Mouse (Mus musculus) left cerebral cortex, postnatal 10 days (tissue): ENCODE measurements around the gene Plxna2. TPM values are rescaled to one million over a fixed set of nuclear protein-coding genes. Genes with fewer than 3 reads are reported as not detected.

Experiments used
- DNase-seq, 2 experiments: peaks; one replicate each; pipeline ENCODE4 v3.0.0; 2021 to 2022; ENCODE audit warnings: low spot score in 2 of 2, mixed read lengths in 1 of 2; ENCODE audit errors: extremely low spot score in 1 of 2
- intact Hi-C: fragments of 180-260 bp; cut with DNase I; formaldehyde crosslinking; loops from one replicate; pipeline ENCODE4 v1.15.1; 2025
- total RNA-seq, 2 experiments: library from RNA; stranded (reverse); gene quantifications; 2 replicates each; pipeline ENCODE4 v1.2.3; 2021

Plxna2 gene
- total RNA-seq = 10 to 100 TPM; 97.9 to 99.8 TPM

GRCm38 (mm10) chr1:194617918-194618317 is at the start of gene Plxna2:
TSS of gene Plxna2 (plus strand) at chr1:194618218.
- no peak for DNase-seq
- intact Hi-C loops = loop anchor here (5.0 to 10.0 kb wide), 2 partner anchors 916 to 1033 kb away; no protein-coding TSS in a partner anchor

DNA sequence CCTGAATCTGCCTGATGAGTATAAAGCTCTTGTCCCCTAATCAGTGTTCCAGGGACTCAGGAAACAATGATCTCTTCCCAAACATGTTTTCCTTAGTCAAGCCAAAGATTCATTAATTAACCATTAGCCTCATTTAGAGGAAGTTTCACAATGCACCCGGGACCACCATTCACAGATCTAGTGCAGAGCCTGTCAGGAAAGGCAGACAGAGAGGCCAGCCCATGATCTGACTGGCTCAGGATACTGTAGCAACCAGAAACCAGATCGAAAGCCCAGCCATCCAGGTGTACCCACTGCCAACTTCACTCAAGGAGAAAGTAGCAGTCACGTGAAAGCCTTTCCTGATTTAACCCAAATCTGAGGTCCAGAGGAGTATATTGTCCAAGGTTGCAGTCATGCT is 44.1 kb upstream of the Plxna2 start:
- intact Hi-C loops = no loop called here
- DNase-seq = no peak

DNA sequence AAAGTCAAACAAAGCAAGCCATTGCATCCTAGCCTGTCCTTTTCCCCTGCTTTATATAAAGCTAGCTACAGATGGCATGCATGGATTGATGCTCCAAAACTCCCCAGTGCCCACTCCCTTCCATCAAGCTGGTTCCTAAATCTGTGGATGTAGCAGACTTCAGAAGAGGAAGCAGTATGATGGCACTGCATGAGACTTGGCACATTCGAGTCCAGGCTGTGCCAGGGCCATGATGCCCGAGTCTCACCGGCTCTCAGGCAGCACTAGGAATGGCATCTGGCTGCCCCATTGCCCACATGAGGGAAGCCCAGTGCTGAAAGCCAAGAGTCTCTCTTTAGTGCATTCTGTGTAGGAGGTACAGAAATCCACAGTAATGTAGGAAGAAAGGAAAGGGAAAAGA is 39.7 kb upstream of the Plxna2 start:
- intact Hi-C loops = no loop called here
- DNase-seq = peak; percentile 32 to 53

- DNase-seq = no peak
- intact Hi-C loops = no loop called here
Observed at GRCm38 (mm10) chr1:194580539-194580938, 37.5 kb upstream of the Plxna2 start.

GRCm38 (mm10) chr1:194586670-194587069 is 31.3 kb upstream of the Plxna2 start:
- DNase-seq = no peak
- intact Hi-C loops = no loop called here

- DNase-seq = peak in 1 of 2 experiments; percentile 42
- intact Hi-C loops = no loop called here
Observed at GRCm38 (mm10) chr1:194587532-194587931, 30.5 kb upstream of the Plxna2 start.

GRCm38 (mm10) chr1:194587956-194588668 is 29.9 kb upstream of the Plxna2 start:
- intact Hi-C loops = no loop called here
- DNase-seq = no peak

- intact Hi-C loops = no loop called here
- peak; percentile 38 to 70 for DNase-seq
Observed at GRCm38 (mm10) chr1:194588711-194589451, 29.1 kb upstream of the Plxna2 start.

DNA sequence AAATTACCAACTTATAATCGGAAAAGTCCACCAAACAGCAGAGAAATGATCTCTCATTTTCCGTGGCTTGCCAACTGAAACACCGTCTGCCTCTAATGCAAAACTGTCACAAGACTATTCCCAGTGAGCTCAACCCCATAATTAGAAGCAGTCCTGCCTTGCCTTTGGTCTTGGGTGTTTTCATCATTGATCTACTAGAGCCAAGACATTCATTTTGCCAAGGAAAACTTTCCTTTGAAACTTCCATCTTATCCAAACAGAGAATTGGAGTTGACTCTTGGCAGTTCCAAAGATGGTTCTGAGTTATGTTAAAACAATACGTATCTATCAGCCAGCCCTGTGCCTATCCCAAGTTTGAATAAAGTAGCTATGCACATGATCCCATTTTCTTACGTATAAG is 24.9 kb upstream of the Plxna2 start:
- no peak for DNase-seq
- intact Hi-C loops = no loop called here

- intact Hi-C loops = no loop called here
- no peak for DNase-seq
Observed at GRCm38 (mm10) chr1:194607406-194608261, 10.4 kb upstream of the Plxna2 start.

DNA sequence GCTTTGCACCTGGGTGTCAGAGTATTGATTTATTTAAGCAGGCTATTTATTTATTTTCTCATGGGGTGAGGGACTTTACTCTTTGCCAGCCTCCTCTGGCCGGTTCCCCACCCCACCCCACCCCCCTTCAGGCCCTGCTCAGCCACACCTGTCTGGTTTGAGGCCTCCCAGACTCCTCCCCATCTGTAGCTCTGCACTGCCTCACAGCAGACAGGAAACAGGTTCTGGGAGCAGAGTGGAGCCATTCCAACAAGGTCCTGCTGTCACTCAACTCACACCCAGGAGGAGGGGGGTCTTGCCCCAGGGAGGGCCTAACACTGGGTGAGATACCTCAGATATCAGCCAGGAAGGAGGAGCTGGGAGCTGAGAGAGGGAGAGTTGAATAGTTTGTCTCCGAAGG is 7.5 kb upstream of the Plxna2 start:
- intact Hi-C loops = loop anchor here (10.0 kb wide), 1 partner anchor 1026 kb away; no protein-coding TSS in a partner anchor
- no peak for DNase-seq

DNA sequence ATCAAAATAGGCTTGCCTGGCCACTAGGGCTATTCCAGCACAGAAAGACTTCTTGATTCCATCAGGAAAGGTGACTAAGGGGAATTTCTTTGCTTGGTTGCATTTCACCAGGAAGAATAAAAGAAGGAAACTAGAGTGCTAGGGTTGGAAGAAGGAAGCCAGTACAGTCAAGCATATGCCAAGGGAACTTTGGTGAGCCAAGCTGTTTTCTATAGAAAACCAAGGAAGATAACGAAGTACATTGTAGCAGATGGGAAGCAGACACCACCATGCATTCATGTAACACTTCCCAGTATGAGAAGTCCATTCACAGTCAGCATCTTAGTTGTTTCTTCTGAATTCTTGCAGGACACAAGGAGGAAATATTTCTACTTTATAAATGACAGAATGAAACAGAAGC is 5.4 kb upstream of the Plxna2 start:
- intact Hi-C loops = loop anchor here (10.0 kb wide), 1 partner anchor 1028 kb away; no protein-coding TSS in a partner anchor
- DNase-seq = no peak

- no peak for DNase-seq
- intact Hi-C loops = loop anchor here (10.0 kb wide), 1 partner anchor 1029 kb away; no protein-coding TSS in a partner anchor
Observed at GRCm38 (mm10) chr1:194613271-194613834, 4.7 kb upstream of the Plxna2 start.

- DNase-seq = peak in 1 of 2 experiments; percentile 50
- intact Hi-C loops = loop anchor here (10.0 kb wide), 1 partner anchor 1029 kb away; no protein-coding TSS in a partner anchor
Observed at GRCm38 (mm10) chr1:194613923-194614830, 3.8 kb upstream of the Plxna2 start.

GRCm38 (mm10) chr1:194616136-194616535 is 1.9 kb upstream of the Plxna2 start:
- intact Hi-C loops = loop anchor here (5.0 to 10.0 kb wide), 2 partner anchors 914 to 1031 kb away; no protein-coding TSS in a partner anchor
- no peak for DNase-seq

GRCm38 (mm10) chr1:194618841-194619311 is 858 bp downstream of the Plxna2 start:
- intact Hi-C loops = loop anchor here (5.0 to 10.0 kb wide), 2 partner anchors 917 to 1034 kb away; no protein-coding TSS in a partner anchor

More at GRCm38 (mm10) chr1:194618841-194619311, 858 bp downstream of the Plxna2 start:
- peak; percentile 84 to 87 for DNase-seq
